Mouse (Mus musculus) spleen, adult 2 months (tissue): ENCODE measurements at regions not wholly inside any gene's neighbourhood (a gene's known extent, or its start where the extent isn't known, plus 50 kb on each side); places are given as distances from the start of the nearest gene placed in this dataset.

Source experiments
- CTCF ChIP-seq: fragments of 200-500 bp; IDR thresholded peaks from 2 replicates; pipeline ENCODE4 v1.5.1; 2011; ENCODE audit warnings: mild to moderate bottlenecking, inconsistent platforms; ENCODE audit not compliant: insufficient read depth, insufficient read length, insufficient replicate concordance; ENCODE audit errors: extremely low read depth
- POLR2A ChIP-seq: fragments of 200-500 bp; IDR thresholded peaks from 2 replicates; pipeline ENCODE4 v1.6.1; 2011; ENCODE audit warnings: low read depth, low read length, inconsistent platforms

DNA sequence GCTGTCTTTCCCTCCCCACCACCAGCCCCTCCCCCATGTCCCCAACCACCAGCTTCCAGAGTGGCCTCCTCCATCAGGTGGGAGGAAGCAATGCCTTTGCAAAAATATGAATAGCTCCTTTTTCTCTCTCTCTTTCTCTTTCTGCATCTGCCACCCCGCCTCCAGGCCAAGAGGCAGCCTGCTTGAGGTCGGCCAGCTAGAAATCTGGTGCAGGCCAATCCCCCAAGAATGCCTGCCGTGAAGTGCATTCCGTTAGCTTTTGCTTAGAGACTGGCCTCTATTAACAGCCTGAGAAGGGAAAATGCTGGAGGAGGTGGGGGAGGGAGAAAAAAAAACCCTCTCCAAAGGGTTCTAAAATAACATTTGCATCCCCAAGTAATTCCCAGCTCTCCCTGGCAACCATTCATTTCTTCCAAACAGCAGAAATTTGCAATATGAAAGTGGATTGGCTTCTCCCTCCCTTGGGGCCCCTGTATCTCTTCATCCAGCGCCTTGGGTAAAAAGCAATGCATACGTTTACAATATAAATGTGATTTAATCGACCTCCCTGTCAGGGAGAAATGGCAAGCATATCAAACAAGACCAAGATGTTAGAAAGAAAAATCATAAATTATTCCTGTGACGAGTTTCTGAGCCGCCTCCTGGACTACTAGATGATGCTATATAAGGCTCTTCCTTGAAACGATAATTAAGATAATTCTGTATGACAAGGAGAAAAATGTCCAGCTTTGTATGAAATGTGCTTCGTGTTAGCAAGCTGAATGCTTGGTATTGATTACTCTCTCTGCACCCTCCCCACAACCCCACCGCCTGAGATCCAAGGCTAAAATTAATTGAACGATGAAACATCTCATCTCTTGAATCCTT lies 339.8 kb downstream of the Rps24 start:
- TF ChIP-seq POLR2A (no peak), CTCF (no peak)
